Mouse (Mus musculus) lung, postnatal 10 days (tissue): ENCODE data around the gene Opa1.

Experiments
- DNase-seq: peaks from one replicate; pipeline ENCODE4 v3.0.0; 2021

The Opa1 gene

GRCm38 (mm10) chr16:29693025-29693682, 114.0 kb downstream of the Opa1 start:
- DNase-seq: no peak

GRCm38 (mm10) chr16:29693791-29694419, 114.8 kb downstream of the Opa1 start:
- DNase-seq: no peak

DNA sequence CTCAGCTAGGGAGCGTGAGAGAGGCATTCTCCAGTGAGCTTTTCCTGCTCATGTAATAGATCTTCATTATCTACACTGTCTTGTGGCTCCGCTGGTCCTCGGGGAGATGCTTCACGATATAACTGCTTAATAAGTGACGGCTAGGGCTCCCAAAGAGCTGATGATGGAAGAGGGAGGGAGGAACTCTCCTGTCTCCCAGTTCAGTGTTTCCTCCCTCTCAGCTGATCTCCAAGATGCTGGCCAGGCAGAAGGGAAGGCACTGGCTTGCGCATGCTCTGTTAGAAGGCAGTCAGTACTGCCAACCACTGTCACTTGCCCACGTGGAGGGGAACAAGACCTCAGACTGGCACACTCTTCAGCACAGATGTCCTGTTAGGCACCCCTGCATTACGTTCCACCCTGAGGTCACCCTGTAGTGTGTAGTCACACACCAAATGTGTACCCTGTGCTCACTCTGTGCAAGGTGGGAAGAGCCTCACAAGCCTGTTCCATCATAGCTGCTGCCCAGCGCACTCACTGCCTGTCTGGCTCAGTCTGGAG, 115.4 kb downstream of the Opa1 start:
- DNase-seq: no peak
